Mouse (Mus musculus) spleen, postnatal 14 days (tissue): ENCODE results near the gene Tnni3.
A peak's percentile ranks its signal among the peaks of the same experiment; 100 is the strongest.

Source experiments
- DNase-seq, 2 experiments: peaks; one replicate each; pipeline ENCODE4 v3.0.0; 2021 to 2022; ENCODE audit warnings: low spot score in 2 of 2

Tnni3 gene

GRCm38 (mm10) chr7:4521231-4522003, 2.6 kb downstream of the Tnni3 start:
- DNase-seq: no peak

GRCm38 (mm10) chr7:4518487-4518886, 5.5 kb downstream of the Tnni3 start:
- no peak for DNase-seq

DNA sequence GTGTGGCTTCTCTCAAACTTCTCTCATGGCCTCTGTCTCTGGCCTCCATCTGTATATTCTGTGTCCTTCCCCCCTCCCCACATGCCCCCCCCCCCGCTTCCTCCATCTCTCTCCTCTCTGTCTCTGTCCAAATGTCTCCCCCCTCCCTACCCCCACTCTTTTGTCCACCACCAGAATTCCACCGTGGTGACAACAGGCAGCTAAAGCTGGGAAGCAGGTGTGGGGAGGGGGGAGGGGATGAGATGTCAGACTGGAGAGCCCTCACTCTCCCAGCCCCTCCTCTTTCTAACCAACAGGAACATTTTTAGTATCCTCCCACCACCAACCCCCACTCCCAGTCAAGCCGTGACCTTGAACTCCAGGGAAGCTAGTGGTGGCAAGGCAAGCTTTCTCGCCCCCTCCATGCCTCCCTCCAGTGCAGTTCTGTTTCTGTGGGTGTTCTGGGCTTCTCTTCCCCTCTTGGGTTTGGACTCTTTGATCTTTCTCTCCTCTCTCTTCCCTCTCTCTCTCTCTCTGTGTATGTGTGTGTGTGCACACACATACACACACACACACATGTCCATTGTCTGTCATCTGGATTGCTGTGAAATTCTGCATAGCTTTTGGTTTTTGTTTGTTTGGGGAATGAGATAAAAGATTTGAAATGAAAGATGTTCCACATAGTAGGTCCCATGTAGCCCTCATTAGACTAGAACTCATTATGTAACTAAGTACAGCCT, 7.5 kb downstream of the Tnni3 start, which contains the start of gene Tnnt1:
TSS of gene Tnnt1 (minus strand) at position 51 of the 719 bp plus-strand sequence.
- no peak for DNase-seq

DNA sequence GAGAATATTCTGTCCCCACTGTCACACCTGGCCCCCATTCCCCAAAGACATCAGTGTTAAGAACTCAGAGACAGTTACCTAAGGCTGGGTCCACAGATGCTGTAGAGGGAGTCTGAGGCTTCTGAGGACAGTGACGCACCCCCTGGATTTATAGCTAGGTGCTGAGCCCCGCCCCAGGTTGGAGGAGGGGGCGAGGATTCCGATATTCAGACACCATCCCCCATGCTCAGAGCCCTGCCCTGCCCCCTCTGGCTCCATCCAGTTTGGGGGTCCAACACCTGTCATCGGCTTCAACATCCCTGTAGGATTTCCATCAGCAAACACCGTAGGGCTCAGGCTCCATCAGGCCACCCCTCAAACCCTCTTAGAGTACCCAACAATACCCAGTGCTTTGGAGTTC, 8.2 kb downstream of the Tnni3 start:
- no peak for DNase-seq

GRCm38 (mm10) chr7:4513829-4514712, 10.0 kb downstream of the Tnni3 start:
- DNase-seq: no peak

DNA sequence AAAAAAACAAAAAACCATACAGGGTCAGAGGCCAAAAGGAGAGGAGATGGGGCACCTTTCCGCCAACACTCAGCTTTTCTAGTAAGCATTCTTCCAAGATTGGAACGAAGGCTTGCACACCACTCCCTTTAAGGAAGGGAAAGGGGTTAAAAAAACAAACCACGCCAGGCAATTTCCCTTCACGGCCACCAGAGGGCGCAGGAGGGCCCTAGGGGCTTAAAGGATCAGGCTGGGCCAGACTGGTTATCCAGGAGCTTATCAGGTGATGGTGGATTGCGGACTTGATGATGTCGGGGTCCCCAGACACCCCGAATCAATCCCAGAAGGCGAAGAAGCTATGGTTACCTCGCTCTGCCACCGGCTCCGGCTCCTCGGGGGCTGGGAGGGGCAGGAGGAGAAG, 10.8 kb downstream of the Tnni3 start:
- DNase-seq: peak in 1 of 2 experiments; percentile 41

- no peak for DNase-seq
Observed at GRCm38 (mm10) chr7:4511489-4512224, 12.4 kb downstream of the Tnni3 start.

DNA sequence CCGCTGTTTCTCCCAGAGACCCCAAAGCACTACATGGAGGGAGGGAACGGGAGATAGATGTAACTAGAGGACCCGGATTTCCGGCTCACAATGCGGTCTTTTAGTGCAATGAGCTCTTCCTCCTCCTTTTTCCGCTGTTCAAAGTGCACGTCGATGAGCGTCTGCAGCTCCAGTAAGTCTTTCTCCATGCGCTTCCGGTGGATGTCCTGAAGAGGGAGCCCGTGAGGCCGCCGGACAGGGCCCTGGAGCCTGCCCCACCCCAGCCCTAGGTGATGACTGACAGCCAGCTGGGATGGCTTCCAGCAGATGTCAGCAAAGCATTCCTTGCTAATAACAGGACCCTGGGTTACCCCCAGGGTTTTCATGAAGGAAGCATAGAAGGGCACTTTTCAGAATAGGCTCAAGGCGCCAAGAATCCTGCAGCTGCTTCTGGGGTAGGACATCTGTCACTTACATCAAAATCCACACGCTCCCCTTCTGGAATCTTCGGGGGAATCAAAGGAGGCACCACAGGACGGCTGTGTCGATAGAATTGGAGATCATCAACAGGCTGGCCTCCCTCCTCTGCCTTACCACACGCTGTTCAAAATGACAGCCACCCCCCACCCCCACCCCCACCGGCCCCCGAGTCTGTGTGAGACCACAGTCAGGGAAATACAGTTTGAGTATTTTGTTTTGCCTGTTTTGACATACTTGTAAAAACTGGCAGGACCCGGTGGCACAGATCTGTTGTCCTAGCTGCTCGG, 14.0 kb downstream of the Tnni3 start:
- peak; percentile 33 to 67 for DNase-seq

DNA sequence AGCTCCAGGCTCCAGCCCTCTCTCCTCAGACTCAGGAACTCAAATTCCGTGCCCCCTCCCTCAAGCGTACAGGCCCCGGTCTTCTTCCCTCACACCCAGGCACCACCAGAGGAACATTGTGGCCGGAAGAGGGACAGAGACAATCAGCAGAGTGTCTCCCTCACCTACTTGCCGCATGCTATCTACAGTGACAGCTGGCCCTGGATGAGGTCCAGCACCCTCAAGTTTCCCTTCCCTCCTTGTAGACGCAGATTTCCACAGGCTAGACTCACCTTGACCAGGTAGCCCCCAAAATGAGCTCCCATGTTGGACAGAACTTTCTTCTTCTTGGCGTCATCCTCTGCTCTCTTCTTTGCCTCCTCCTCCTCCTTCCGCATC, 15.3 kb downstream of the Tnni3 start:
- DNase-seq: no peak

GRCm38 (mm10) chr7:4508062-4508738, 15.8 kb downstream of the Tnni3 start:
- no peak for DNase-seq

DNA sequence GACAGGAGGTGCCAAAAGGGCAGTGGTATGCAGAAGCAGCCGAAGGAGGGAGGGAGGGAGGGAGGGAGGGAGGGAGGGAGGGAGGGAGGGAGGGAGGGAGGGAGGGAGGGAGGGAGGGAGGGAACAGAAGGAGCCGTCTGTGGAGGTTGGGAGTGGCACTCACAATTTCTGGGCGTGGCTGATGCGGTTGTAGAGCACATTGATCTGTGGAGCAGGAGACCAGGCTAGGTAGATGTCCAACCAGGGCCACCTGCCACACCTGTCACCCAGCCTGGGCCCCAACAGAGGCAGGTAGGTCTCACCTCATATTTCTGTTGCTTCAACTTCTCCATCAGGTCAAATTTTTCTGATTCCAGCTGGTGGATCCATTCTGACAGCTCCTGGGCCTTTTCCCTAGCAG, 16.8 kb downstream of the Tnni3 start:
- no peak for DNase-seq

DNA sequence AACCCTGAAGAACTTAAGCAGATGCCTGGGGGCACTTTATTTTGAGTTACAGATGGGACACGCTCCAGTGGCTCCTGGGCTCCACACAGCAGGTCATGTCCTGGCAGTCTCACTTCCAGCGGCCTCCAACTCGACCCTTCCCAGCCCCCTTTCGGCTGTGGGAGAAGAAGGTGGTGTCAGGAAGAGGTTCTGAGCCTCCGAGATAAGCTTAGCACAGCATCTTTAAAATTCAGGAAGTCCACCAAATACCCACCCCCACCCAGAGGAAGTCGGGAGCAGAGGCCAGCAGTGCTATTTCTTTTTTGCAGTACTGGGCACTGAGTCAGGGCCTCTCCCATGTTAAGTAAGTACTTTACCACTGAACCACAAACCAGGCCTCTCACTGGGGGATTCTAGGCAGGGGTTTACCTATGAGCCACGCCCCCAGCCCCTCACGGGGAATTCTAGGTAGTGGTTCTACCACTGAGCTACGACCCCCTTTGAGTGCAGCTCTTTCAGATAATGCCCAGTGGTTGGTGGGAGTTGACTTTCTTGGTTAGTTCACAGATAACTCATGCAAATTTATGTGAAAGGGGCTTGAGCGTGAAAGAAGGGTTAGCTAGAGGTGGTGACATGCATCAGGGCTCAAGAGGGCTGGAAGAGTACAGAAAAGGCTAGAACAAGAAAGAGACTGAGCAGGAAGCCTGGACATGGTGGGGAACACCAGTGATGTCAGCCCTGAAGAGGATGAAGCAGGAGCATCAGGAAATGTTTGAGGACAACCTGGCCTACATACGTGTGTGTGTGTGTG, 19.2 kb downstream of the Tnni3 start:
- DNase-seq: no peak

DNA sequence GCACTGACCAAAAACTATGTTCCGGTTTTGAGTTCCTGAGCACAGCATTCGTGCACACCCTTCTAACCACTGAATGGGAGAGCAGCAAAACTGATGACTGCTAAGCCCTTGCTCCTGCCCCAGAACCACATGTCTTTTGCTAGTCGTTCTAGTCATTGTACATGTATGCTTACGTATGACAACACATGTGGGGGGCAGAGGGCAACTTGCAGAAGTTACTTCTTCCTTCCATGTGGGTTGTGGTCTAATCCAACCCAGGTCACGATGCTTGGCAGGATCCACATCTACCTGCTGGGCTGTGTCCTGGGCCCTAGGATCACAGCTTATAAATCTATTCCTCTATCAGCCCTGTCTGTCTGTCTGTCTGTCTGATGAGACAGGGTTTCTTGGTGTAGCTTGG, 20.2 kb downstream of the Tnni3 start:
- no peak for DNase-seq

DNA sequence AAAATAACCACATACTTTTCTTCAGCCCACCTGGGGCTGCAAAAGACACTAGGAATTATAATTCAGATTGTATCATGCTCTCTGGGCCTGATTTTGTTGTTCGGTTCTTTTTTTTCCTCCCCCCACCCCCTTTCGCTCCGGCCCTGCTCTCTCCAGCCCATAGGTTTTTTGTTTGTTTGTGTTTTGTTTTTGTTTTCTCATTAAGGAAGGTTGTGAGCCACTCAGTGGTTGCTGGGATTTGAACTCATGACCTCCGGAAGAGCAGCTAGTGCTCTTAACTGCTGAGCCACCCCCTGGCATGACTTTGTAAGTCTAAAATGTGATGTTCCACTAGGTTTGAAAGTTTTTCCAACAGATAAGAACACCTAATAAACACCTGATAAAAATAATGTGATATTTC, 20.9 kb downstream of the Tnni3 start:
- DNase-seq: no peak

- no peak for DNase-seq
Observed at GRCm38 (mm10) chr7:4502421-4503090, 21.5 kb downstream of the Tnni3 start.

DNA sequence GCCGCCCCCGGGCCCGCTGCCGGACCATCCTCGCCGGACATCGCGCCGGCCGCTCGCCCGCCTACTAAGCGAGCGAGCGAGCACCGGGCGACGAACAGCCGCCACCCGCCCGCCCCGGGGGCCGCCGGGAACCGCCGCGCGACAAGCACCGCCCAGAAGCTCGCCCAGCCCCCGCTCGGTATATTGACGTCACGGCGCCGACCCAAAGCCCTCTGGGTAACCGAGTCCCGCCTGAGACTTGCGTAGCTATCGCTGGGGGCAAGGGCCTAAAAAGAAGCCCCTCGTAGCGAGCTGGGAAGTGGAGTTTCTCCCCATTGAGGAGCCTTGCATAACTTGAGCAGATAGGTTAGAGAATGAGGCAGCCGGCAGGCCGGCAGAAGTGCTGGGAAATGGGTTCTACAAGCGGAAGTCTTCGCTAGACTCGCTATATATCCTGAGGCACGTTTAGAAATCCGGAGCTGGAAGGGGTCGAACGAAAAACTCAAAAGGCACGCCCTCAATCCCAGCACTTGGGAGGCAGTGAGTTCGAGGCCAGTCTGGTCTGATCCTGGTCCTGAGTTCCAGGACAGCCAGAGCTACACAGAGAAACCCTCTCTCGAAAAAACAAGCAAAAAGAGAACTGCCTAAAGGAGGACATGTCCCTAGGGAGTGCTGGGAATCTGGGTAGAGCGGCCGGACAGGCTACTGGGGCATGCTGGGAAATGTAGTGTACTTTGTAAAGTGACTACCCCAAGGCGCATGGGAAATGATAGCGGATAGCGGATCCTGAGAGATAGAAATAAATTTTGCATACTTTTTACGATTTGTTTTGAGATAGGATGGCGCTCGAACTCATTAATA, 22.3 kb downstream of the Tnni3 start, which contains the start of gene Ppp1r12c:
TSS of gene Ppp1r12c (minus strand) at position 123 of the 840 bp plus-strand sequence.
- peak; percentile 92 to 96 for DNase-seq

DNA sequence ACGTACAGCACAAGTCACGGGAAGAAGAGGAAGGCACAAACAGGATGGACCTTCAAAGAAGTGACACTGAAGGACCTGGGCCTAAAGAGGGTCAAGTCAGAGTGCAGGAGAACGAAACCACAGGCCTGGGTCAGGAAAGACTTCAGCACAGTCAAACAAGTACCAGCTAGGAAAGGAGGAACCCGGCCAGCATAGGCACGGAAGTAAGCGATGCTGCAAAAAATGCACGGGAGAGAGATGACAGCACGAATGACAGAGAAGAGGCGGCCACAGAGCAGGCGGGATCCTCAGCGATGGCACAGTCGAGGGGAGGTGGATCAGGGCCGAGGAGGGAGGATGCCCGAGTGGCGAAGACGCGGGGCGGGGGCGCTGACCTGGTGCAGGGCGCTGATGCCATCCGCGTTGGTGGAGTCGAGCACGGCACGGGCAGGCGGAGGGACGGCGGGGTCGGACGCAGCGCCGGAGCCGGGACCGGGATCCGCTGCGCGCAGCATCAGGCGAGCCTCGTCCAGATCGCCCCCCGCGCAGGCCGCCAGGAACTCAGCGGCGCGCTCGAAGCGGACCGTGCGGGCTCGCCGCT, 23.0 kb downstream of the Tnni3 start:
- DNase-seq: peak; percentile 42 to 44
